Mouse (Mus musculus): Measurements from ENCODE around the gene Slc39a12. TPM values are rescaled to one million over a fixed set of nuclear protein-coding genes. Genes with fewer than 3 reads are reported as not detected.

Gene Slc39a12
- polyA plus RNA-seq (2014; fragmentation: Illumina TruSeq; extraction: RNeasy Lipid Tissue Mini Kit (QIAGEN cat#74804); ENCODE audit: low read depth, low replicate concordance) = not detected

GRCm38 (mm10) chr2:14388162-14388561 is at the start of gene Slc39a12:
TSS of gene Slc39a12 (plus strand) at chr2:14388316.

Other genes starting within 250 kb of the Slc39a12 start
- 229 TPM for gene Tmem236, start 213.8 kb upstream of the Slc39a12 start, polyA plus RNA-seq (2014; fragmentation: Illumina TruSeq; extraction: RNeasy Lipid Tissue Mini Kit (QIAGEN cat#74804); ENCODE audit: low read depth, low replicate concordance)
- 58.5 TPM for gene Mrc1, start 158.9 kb upstream of the Slc39a12 start, polyA plus RNA-seq (2014; fragmentation: Illumina TruSeq; extraction: RNeasy Lipid Tissue Mini Kit (QIAGEN cat#74804); ENCODE audit: low read depth, low replicate concordance)
- 9.7 TPM for gene Cacnb2, start 214.8 kb downstream of the Slc39a12 start, polyA plus RNA-seq (2014; fragmentation: Illumina TruSeq; extraction: RNeasy Lipid Tissue Mini Kit (QIAGEN cat#74804); ENCODE audit: low read depth, low replicate concordance)

Measured in sigmoid colon, adult 10 weeks (tissue).